ENCODE assay signal across 9 mouse cellular contexts in genomic region chr2:167823513-167823912, GRCm38 (mm10).
DNase-seq lines count a peak whose midpoint lies in the region; ATAC-seq and TF ChIP-seq lines count a peak whose summit lies in the region.
"Had no signal": no experiment of that assay in that cellular context is flagged by ENCODE, and none has a peak within 500 bp of the region (broad histone marks: within the 10 kb centered on the region; RNA-seq: fewer than 3 reads in every experiment).

No protein-coding gene starts in this region.

- TF ChIP-seq CTCF in embryonic fibroblast, embryonic 13.5 days (IDR thresholded peaks at IDR 0.05; ENCODE audit: borderline replicate concordance, insufficient read depth, low read length): no peak
- TF ChIP-seq CTCF in liver, postnatal 0 days (IDR thresholded peaks at IDR 0.05; ENCODE audit: low read depth): peak; percentile 24

- peak; percentile 90 for ATAC-seq in intestine, embryonic 16.5 days
- ATAC-seq in liver, postnatal 0 days: peak; percentile 73

- H3K9ac ChIP-seq in intestine, embryonic 16.5 days (ENCODE audit: low read depth, low read length): peak overlapping the region; percentile 51; the same call in 1 of the 2 replicates
- H3K9ac ChIP-seq in liver, postnatal 0 days (replicated peaks): no peak overlapping the region

- H3K27ac ChIP-seq in embryonic fibroblast, embryonic 13.5 days (ENCODE audit: insufficient read depth, low read length): peak overlapping the region; percentile 28; the same call in 1 of the 2 replicates
- H3K27ac ChIP-seq in intestine, embryonic 16.5 days (ENCODE audit: low read length): peak overlapping the region; percentile 92
- peak overlapping the region; percentile 76 for H3K27ac ChIP-seq in liver, postnatal 0 days (ENCODE audit: low read depth)

- H3K36me3 ChIP-seq in intestine, embryonic 16.5 days (ENCODE audit: control insufficient read depth, insufficient read depth, low read length): no peaks in the 10 kb centered on the region
- H3K36me3 ChIP-seq in liver, postnatal 0 days (replicated peaks; ENCODE audit: insufficient read depth, low read length): no peaks in the 10 kb centered on the region

- H3K4me3 ChIP-seq in embryonic fibroblast, embryonic 13.5 days (ENCODE audit: insufficient read depth, low read length): no peak overlapping the region
- H3K4me3 ChIP-seq in intestine, embryonic 16.5 days (ENCODE audit: low read length): no peak overlapping the region
- H3K4me3 ChIP-seq in liver, postnatal 0 days (ENCODE audit: low read depth, low read length): no peak overlapping the region
- H3K4me3 ChIP-seq: erythroblast, embryonic 14.5 days had no signal

- H3K4me2 ChIP-seq in intestine, embryonic 16.5 days (ENCODE audit: low read depth, low read length): peak overlapping the region; percentile 17; the same call in 1 of the 2 replicates
- H3K4me2 ChIP-seq in liver, postnatal 0 days (ENCODE audit: low read depth, low read length): no peak overlapping the region

- peak; percentile 39 to 58 for DNase-seq in adrenal gland, postnatal 36 days
- no peak for DNase-seq in adrenal gland, postnatal 4 days (ENCODE audit: low spot score in 2 of 2)
- peak; percentile 77 for DNase-seq in liver, postnatal 0 days
- no peak for DNase-seq in frontal cortex, adult 2 months (ENCODE audit: extremely low spot score in 1 of 2, low spot score in 1 of 2)
- DNase-seq in retina, embryonic 14.5 days (ENCODE audit: low spot score): no peak
- no peak for DNase-seq in right cerebral cortex, postnatal 14 days

- H3K4me1 ChIP-seq in embryonic fibroblast, embryonic 13.5 days (ENCODE audit: control insufficient read depth, insufficient read depth, low read length): peaks cover 4% of the 10 kb centered on the region
- H3K4me1 ChIP-seq in intestine, embryonic 16.5 days (ENCODE audit: control insufficient read depth, insufficient read depth, low read length): peaks cover 50% of the 10 kb centered on the region
- peaks cover 7% of the 10 kb centered on the region for H3K4me1 ChIP-seq in liver, postnatal 0 days (ENCODE audit: insufficient read depth)

- TF ChIP-seq POLR2A in embryonic fibroblast, embryonic 13.5 days (IDR thresholded peaks at IDR 0.05; ENCODE audit: low read depth, low read length): no peak

- TF ChIP-seq EP300 in liver, postnatal 0 days (IDR thresholded peaks at IDR 0.05; ENCODE audit: low read depth): peak; percentile 83

- no peaks in the 10 kb centered on the region for H3K9me3 ChIP-seq in intestine, embryonic 16.5 days (ENCODE audit: control insufficient read depth, low read length)
- no peaks in the 10 kb centered on the region for H3K9me3 ChIP-seq in liver, postnatal 0 days (ENCODE audit: low read length)

- 6% methylated on average over 9 of the region's 9 CpGs for WGBS in intestine, embryonic 16.5 days
- WGBS in liver, postnatal 0 days (ENCODE audit: insufficient replicate concordance): 29% methylated on average over 9 of the region's 9 CpGs

- H3K27me3 ChIP-seq in intestine, embryonic 16.5 days (replicated peaks; ENCODE audit: control insufficient read depth, insufficient read depth, low read length): no peaks in the 10 kb centered on the region
- no peaks in the 10 kb centered on the region for H3K27me3 ChIP-seq in liver, postnatal 0 days (ENCODE audit: insufficient read depth, low read length)

Comparison
In these comparisons a context has a peak if more than half of its experiments do, and no peak if none do; other contexts are left out.
1. DNase-seq: peak in adrenal gland, postnatal 36 days (2 of 2) and liver, postnatal 0 days (single experiment); none in adrenal gland, postnatal 4 days (0 of 2), frontal cortex, adult 2 months (0 of 2), retina, embryonic 14.5 days (single experiment) and right cerebral cortex, postnatal 14 days (single experiment).
2. H3K27ac ChIP-seq: peak in every context shown above with its lines; median percentile 92 in intestine, embryonic 16.5 days; 76 in liver, postnatal 0 days; 28 in embryonic fibroblast, embryonic 13.5 days.